Mouse (Mus musculus) heart, adult 2 months (tissue): ENCODE data around the gene Tgfb2.

Experiments used
- CTCF ChIP-seq: fragments of 200-600 bp; IDR thresholded peaks from 2 replicates; pipeline ENCODE4 v1.8.1; 2022; ENCODE audit warnings: antibody characterized with exemption, mild to moderate bottlenecking, moderate library complexity
- POLR2A ChIP-seq: fragments of 200-500 bp; IDR thresholded peaks from 2 replicates; pipeline ENCODE4 v1.6.1; 2011; ENCODE audit warnings: mild to moderate bottlenecking, low read depth, low read length, control low read depth; ENCODE audit not compliant: insufficient read depth

GRCm38 (mm10) chr1:186682606-186683005, 23.2 kb downstream of the Tgfb2 start:
- TF ChIP-seq CTCF (no peak), POLR2A (no peak)
